Mouse (Mus musculus) liver, embryonic 12.5 days (tissue): ENCODE measurements around the gene Sla2. TPM values are rescaled to one million over a fixed set of nuclear protein-coding genes. Genes with fewer than 3 reads are reported as not detected.

ENCODE experiments used
- polyA plus RNA-seq: library from polyadenylated mRNA; unstranded; fragments of >200 nt; fragmentation: Nextera tagmentation; extraction: Ambion mirVana; gene quantifications from 2 replicates; pipeline ENCODE4 v1.2.1, GENCODE M21; 2016

Gene Sla2
- polyA plus RNA-seq, 1 experiment from 2014 or later, result 7.1 TPM

Other genes with a start within 250 kb of the Sla2 start
- 70.5 and 76.1 TPM in 2 replicates for gene Myl9, start 111.8 kb downstream of the Sla2 start, polyA plus RNA-seq
- 15.4 and 16.2 TPM in 2 replicates for gene Tgif2, start 47.2 kb downstream of the Sla2 start, polyA plus RNA-seq
- gene 4930518I15Rik, start 29.2 kb downstream of the Sla2 start, polyA plus RNA-seq, result 2.5 and 2.7 TPM in 2 replicates
- 250 and 266 TPM in 2 replicates for gene Rab5if, start 24.1 kb downstream of the Sla2 start, polyA plus RNA-seq
- gene Ndrg3, start 104.9 kb upstream of the Sla2 start, polyA plus RNA-seq, result 55.4 and 56.4 TPM in 2 replicates
- gene Dsn1, start 120.0 kb upstream of the Sla2 start, polyA plus RNA-seq, result 38.7 TPM in 2 replicates
- 3.4 TPM in 2 replicates for gene Soga1, start 192.1 kb upstream of the Sla2 start, polyA plus RNA-seq
- 0.29 TPM in 1 of 2 replicates, not detected in the other for gene Tldc2, start 199.9 kb upstream of the Sla2 start, polyA plus RNA-seq
- gene Samhd1, start 248.1 kb upstream of the Sla2 start, polyA plus RNA-seq, result 23.0 and 24.9 TPM in 2 replicates